Mouse (Mus musculus) heart, postnatal 0 days (tissue): Measurements from ENCODE around the gene Senp3. TPM values are rescaled to one million over a fixed set of nuclear protein-coding genes. Genes with fewer than 3 reads are reported as not detected.
"Not testable (repeated sequence)": the region's sequence is repeated elsewhere in the genome, so short reads cannot be mapped to it uniquely, and the experiment has no call there.

ENCODE experiments used
- ATAC-seq: fragments of 200-750 bp; cut with Nextera tagmentation; 2 replicates; pipeline ENCODE4 v1.8.0; 2017; ENCODE audit warnings: low read depth, moderate number of reproducible peaks, moderate library complexity; ENCODE audit not compliant: insufficient read depth
- DNase-seq: peaks from one replicate; pipeline ENCODE4 v3.0.0-alpha.2; 2016; ENCODE audit warnings: low spot score
- H3K27ac ChIP-seq: fragments of 300-500 bp; sonication (generic); 2 replicates; pipeline ENCODE4 v1.5.1; 2014; ENCODE audit warnings: low read depth, mild to moderate bottlenecking
- H3K27me3 ChIP-seq: fragments of 300-500 bp; sonication (generic); 2 replicates; pipeline ENCODE4 v1.6.1; 2014; ENCODE audit warnings: low read length, mixed read lengths; ENCODE audit not compliant: control insufficient read depth, insufficient read depth
- H3K36me3 ChIP-seq: fragments of 300-500 bp; sonication (generic); replicated peaks from 2 replicates; pipeline ENCODE4 v1.6.1; 2014; ENCODE audit warnings: low read length, mixed read lengths; ENCODE audit not compliant: control insufficient read depth, insufficient read depth
- H3K4me1 ChIP-seq: fragments of 300-500 bp; sonication (generic); 2 replicates; pipeline ENCODE4 v1.6.1; 2014; ENCODE audit warnings: antibody characterized with exemption; ENCODE audit not compliant: control insufficient read depth, insufficient read depth
- H3K4me2 ChIP-seq: fragments of 300-500 bp; sonication (generic); 2 replicates; pipeline ENCODE4 v1.6.1; 2014; ENCODE audit warnings: low read depth, mild to moderate bottlenecking, low read length, moderate library complexity
- H3K4me3 ChIP-seq: fragments of 300-500 bp; sonication (generic); 2 replicates; pipeline ENCODE4 v1.5.1; 2014; ENCODE audit warnings: low read depth, low read length
- H3K9ac ChIP-seq: fragments of 300-500 bp; sonication (generic); replicated peaks from 2 replicates; pipeline ENCODE4 v1.6.1; 2014; ENCODE audit warnings: low read depth, low read length, mixed read lengths
- H3K9me3 ChIP-seq: fragments of 300-500 bp; sonication (generic); replicated peaks from 2 replicates; pipeline ENCODE4 v1.6.1; 2016; ENCODE audit warnings: low read length; ENCODE audit not compliant: control insufficient read depth
- CTCF ChIP-seq: IDR thresholded peaks from 2 replicates; pipeline ENCODE4 v1.5.1; 2016; ENCODE audit warnings: antibody characterized with exemption, control low read depth, low read depth
- EP300 ChIP-seq: IDR thresholded peaks from 2 replicates; pipeline ENCODE4 v1.6.1; 2016; ENCODE audit warnings: antibody characterized with exemption, low read depth
- WGBS: fragments of 180-500 bp; shearing (Covaris S2); extraction: QIAGEN DNeasy Blood & Tissue Kit; methylation state at CpG from one replicate; pipeline ENCODE4 v1.1.7; 2014; 5-methylcytosine and 5-hydroxymethylcytosine counted together
- polyA plus RNA-seq: library from polyadenylated mRNA; unstranded; fragments of >200 nt; fragmentation: Nextera tagmentation; extraction: Ambion mirVana; gene quantifications from 2 replicates; pipeline ENCODE4 v1.2.1, GENCODE M21; 2015
- total RNA-seq: library from RNA; depleted of rRNA; stranded (reverse); fragments of >200 nt; gene quantifications from 2 replicates; pipeline ENCODE4 v1.2.3, GENCODE M21; 2014; ENCODE audit warnings: low replicate concordance; rRNA removed

Gene Senp3
- 39.7 and 92.3 TPM in 2 replicates for total RNA-seq
- 27.4 and 32.6 TPM in 2 replicates for polyA plus RNA-seq

DNA sequence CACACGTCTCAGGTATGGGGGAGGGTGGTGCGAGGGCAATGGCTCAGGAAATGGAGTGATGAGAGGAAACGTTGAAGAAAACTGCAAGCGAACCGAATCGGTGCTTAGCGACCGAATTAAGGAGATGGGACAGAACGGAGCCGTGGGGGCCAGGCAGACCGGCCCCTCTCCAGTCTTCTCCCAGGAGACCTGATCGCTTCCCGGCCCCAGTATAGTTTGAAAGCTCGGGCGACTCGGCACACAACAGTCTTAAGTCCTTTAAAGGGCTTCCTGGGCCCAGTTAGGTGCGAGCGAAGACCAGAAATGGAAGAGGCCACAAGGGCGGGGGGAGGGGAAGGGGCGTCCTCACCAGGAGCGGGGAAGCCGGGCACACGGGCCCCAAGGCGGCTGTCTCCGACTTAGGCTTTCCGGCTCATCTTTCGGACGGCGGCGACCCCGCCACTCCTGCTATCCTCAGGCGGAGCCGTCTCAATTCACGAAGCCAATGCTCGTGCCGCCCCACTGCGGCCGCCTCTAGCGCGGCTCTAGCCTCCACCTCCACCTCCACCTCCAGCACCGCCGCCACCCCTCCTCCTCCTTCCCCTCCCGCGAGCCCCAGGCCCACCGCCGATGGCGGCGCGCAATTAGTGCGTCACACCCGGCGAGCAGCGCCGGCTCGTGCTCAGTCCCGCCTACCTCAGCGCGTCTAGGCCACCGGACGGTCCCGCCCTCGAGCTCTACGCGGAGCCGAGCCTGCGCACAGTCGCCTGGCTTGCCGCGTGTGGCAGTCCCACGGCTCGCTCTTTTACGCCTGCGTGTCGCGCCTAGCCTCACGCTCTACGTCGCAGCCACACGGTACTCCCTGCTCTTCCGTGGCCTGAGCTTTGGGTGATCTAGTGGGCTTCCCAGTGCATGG is at the start of gene Senp3:
Gene Senp3 (minus strand): TSS at position 771 of the 895 bp plus-strand sequence.
- H3K4me1 ChIP-seq, result peaks cover 25% of the 10 kb centered on the region
- peak within 1 kb of the TSS; percentile 85 for H3K9ac ChIP-seq
- no peaks in the 10 kb centered on the region for H3K27me3 ChIP-seq
- 0% methylated on average over 68 of the region's 80 CpGs for WGBS
- H3K4me2 ChIP-seq, result peak within 1 kb of the TSS; percentile 93
- DNase-seq (peak; percentile 96), ATAC-seq (peak; percentile 95)
- TF ChIP-seq CTCF (no peak), EP300 (no peak)
- no peaks in the 10 kb centered on the region for H3K9me3 ChIP-seq
- peak within 1 kb of the TSS; percentile 95 for H3K27ac ChIP-seq
- H3K36me3 ChIP-seq, result peaks cover 23% of the 10 kb centered on the region
- H3K4me3 ChIP-seq, result peak within 1 kb of the TSS; percentile 97

DNA sequence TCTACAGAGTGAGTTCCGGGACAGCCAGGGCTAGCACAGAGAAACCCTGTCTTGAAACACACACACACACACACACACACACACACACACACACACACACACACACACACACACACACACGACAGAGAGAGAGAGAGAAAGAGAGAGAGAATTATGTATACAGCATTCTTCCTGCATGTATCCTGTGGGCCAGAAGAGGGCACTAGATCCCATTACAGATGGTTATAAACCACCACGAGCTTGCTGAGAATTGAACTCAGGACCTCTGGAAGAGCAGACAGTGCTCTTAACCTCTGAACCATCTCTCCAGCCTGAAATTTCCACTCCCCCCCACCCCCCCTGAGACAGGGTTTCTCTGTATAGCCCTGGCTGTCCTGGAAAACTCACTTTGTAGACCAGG is 49.5 kb upstream of the Senp3 start:
- DNase-seq, H3K4me1 ChIP-seq: not testable (repeated sequence)
- 79% methylated on average over 2 of the region's 3 CpGs for WGBS

DNA sequence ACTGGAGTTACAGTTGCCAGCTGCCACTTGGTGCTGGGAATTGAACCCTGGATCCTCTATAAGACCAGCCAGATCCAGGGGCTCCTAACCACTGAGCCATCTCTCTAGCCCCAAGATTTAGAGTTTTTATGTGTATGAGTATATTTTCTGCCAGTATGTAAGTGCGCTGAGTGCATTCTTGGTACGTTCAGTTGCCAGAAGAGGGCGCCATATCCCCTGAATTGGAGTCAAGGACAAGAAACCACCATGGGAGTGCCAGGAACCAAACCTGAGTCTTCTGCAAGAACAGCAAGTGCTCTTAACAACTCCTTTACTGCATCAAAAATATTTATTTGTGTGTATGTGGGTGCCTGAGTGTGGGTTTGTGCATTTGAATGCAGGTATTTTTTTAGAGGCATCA is 47.2 kb upstream of the Senp3 start:
- ATAC-seq, result no peak
- H3K4me1 ChIP-seq, result no peaks in the 10 kb centered on the region
- H3K4me3 ChIP-seq, result no peak overlapping the region
- H3K27me3 ChIP-seq, result no peaks in the 10 kb centered on the region
- WGBS, result 32% methylated on average over 3 of the region's 3 CpGs
- no peak overlapping the region for H3K27ac ChIP-seq
- H3K9ac ChIP-seq, result no peak overlapping the region
- H3K36me3 ChIP-seq, result peaks cover 3% of the 10 kb centered on the region
- no peaks in the 10 kb centered on the region for H3K9me3 ChIP-seq
- peak; percentile 37 for TF ChIP-seq CTCF
- TF ChIP-seq EP300, result no peak
- DNase-seq, result peak; percentile 10
- H3K4me2 ChIP-seq, result no peak overlapping the region

More for the DNA sequence above, 49.5 kb upstream of the Senp3 start:
- not testable (repeated sequence) for H3K9me3 ChIP-seq, ATAC-seq, H3K4me3 ChIP-seq, H3K27me3 ChIP-seq, H3K27ac ChIP-seq, H3K4me2 ChIP-seq, H3K9ac ChIP-seq
- TF ChIP-seq CTCF, result peak; percentile 22; the same call in 1 of the 2 replicates
- peaks cover 26% of the 10 kb centered on the region for H3K36me3 ChIP-seq

DNA sequence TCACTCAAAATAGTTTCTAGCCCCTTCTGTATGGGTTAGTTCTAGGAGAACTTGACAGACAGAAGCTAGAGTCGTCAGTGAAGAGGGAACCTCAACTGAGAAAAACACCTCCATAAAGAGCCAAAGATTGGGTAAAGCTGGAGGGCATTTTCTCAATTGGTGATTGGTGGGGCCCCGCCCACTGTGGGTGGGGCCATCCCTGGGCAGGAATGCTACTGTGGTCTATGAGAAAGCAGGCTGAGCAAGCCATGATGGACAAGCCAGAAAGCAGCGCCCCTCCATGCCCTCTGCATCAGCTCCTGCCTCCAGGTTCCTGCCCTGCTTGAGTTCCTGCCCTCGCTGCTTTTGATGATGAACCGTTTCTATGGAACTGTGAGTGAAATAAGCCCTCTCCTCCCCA is 44.1 kb upstream of the Senp3 start:
- H3K27me3 ChIP-seq, result no peaks in the 10 kb centered on the region
- H3K9ac ChIP-seq, result no peak overlapping the region
- no peak for TF ChIP-seq EP300
- TF ChIP-seq CTCF, result no peak
- no peak for DNase-seq
- H3K27ac ChIP-seq, result no peak overlapping the region
- no peaks in the 10 kb centered on the region for H3K4me1 ChIP-seq
- no peaks in the 10 kb centered on the region for H3K9me3 ChIP-seq
- H3K36me3 ChIP-seq, result no peaks in the 10 kb centered on the region
- no peak overlapping the region for H3K4me3 ChIP-seq
- no peak overlapping the region for H3K4me2 ChIP-seq
- WGBS, result 24% methylated on average over 5 of the region's 5 CpGs
- ATAC-seq, result no peak

DNA sequence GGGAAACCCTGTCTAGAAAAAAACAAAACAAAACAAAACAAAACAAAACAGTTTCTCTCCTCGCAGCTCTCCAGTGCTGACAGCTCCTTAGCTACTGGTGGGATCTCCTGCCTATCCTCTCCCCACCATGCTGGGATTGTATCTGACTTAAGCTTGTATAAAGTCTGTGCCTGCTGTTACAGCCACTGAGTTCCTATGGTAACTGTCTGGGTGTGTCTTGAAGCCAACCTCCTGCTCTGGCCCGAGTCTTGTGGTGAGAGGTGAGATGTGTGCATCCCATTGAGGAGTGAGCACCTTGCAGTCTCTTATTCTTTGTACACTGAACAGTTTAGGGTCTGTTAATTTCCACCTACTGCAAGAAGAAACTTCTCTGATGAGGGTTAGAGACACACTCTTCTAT is 41.2 kb upstream of the Senp3 start:
- Histone ChIP-seq H3K9me3 (no peaks in the 10 kb centered on the region), H3K4me3 (no peak overlapping the region), H3K36me3 (no peaks in the 10 kb centered on the region), H3K4me1 (no peaks in the 10 kb centered on the region), H3K27me3 (no peaks in the 10 kb centered on the region), H3K27ac (no peak overlapping the region), H3K9ac (no peak overlapping the region), H3K4me2 (no peak overlapping the region)
- ATAC-seq, result no peak
- 25% methylated on average over 2 of the region's 2 CpGs for WGBS
- DNase-seq, result no peak
- TF ChIP-seq CTCF, result no peak
- TF ChIP-seq EP300, result no peak
